Mouse (Mus musculus) small intestine, adult 2 months (tissue): Measurements from ENCODE around the gene Nme9. TPM values are rescaled to one million over a fixed set of nuclear protein-coding genes. Genes with fewer than 3 reads are reported as not detected.

Source experiments
- H3K27ac ChIP-seq: fragments of 200-500 bp; 2 replicates; pipeline ENCODE4 v1.5.1; 2012; ENCODE audit warnings: low read depth, low read length, control low read depth, inconsistent platforms; ENCODE audit not compliant: insufficient read depth
- H3K27me3 ChIP-seq: fragments of 200-500 bp; 2 replicates; pipeline ENCODE4 v1.6.1; 2012; ENCODE audit warnings: mild to moderate bottlenecking, moderate library complexity, low read length, inconsistent platforms; ENCODE audit not compliant: control insufficient read depth, insufficient read depth
- H3K36me3 ChIP-seq: fragments of 200-500 bp; 2 replicates; pipeline ENCODE4 v1.6.1; 2012; ENCODE audit warnings: mild to moderate bottlenecking, low read length, control low read depth, inconsistent platforms; ENCODE audit not compliant: control insufficient read depth, insufficient read depth
- H3K4me1 ChIP-seq: fragments of 200-500 bp; 2 replicates; pipeline ENCODE4 v1.6.1; 2012; ENCODE audit warnings: low read length, inconsistent platforms, mixed read lengths; ENCODE audit not compliant: control insufficient read depth, insufficient read depth, insufficient read length
- H3K4me3 ChIP-seq: fragments of 200-500 bp; 2 replicates; pipeline ENCODE4 v1.5.1; 2012; ENCODE audit warnings: low read depth, mild to moderate bottlenecking, control low read depth, inconsistent platforms, low read length, moderate library complexity
- CTCF ChIP-seq: fragments of 200-500 bp; IDR thresholded peaks from 2 replicates; pipeline ENCODE4 v1.5.1; 2012; ENCODE audit warnings: low read depth, mild to moderate bottlenecking, control low read depth, inconsistent platforms, low read length, moderate library complexity, mixed read lengths; ENCODE audit not compliant: insufficient replicate concordance, insufficient read length; ENCODE audit errors: extremely low read depth
- POLR2A ChIP-seq: fragments of 200-500 bp; IDR thresholded peaks from 2 replicates; pipeline ENCODE4 v1.6.1; 2012; ENCODE audit warnings: low read depth, mild to moderate bottlenecking, control low read depth, inconsistent platforms, low read length, moderate library complexity
- WGBS: fragments of 180-500 bp; shearing (Covaris S2); methylation state at CpG from one replicate; pipeline ENCODE4 v1.1.7; 2018; 5-methylcytosine and 5-hydroxymethylcytosine counted together
- polyA plus RNA-seq: library from polyadenylated mRNA; depleted of rRNA; stranded (reverse); fragments of >200 nt; gene quantifications from 2 replicates; pipeline ENCODE4 v1.2.3, GENCODE M21; 2012

The Nme9 gene
- polyA plus RNA-seq, 1 experiment = 0.19 TPM

- WGBS = 9% methylated on average over 27 of the region's 27 CpGs
- H3K4me1 ChIP-seq = no peaks in the 10 kb centered on the region; the same call in 1 of the 2 replicates
- H3K4me3 ChIP-seq = peak within 1 kb of the TSS; percentile 75
- H3K27me3 ChIP-seq = no peaks in the 10 kb centered on the region
- H3K36me3 ChIP-seq = no peaks in the 10 kb centered on the region
- no peak for TF ChIP-seq CTCF
- no peak for TF ChIP-seq POLR2A
- peak within 1 kb of the TSS; percentile 19; the same call in 1 of the 2 replicates for H3K27ac ChIP-seq
Observed at GRCm38 (mm10) chr9:99437031-99437764, 14.1 kb upstream of the Nme9 start, which contains the start of gene Mras. Mras (minus strand) TSS chr9:99437381.

- no peaks in the 10 kb centered on the region; the same call in 1 of the 2 replicates for H3K4me1 ChIP-seq
- TF ChIP-seq POLR2A (no peak), CTCF (no peak)
- WGBS = 60% methylated on average over 12 of the region's 12 CpGs
- H3K4me3 ChIP-seq = no peak overlapping the region
- no peak overlapping the region for H3K27ac ChIP-seq
- no peaks in the 10 kb centered on the region for H3K36me3 ChIP-seq
- H3K27me3 ChIP-seq = no peaks in the 10 kb centered on the region
Observed at GRCm38 (mm10) chr9:99437781-99438565, 13.3 kb upstream of the Nme9 start.

GRCm38 (mm10) chr9:99439064-99439463, 12.2 kb upstream of the Nme9 start:
- WGBS = 83% methylated on average over 8 of the region's 8 CpGs
- Histone ChIP-seq H3K36me3 (no peaks in the 10 kb centered on the region), H3K4me3 (no peak overlapping the region), H3K4me1 (no peaks in the 10 kb centered on the region; the same call in 1 of the 2 replicates), H3K27ac (no peak overlapping the region), H3K27me3 (no peaks in the 10 kb centered on the region)
- TF ChIP-seq CTCF (no peak), POLR2A (no peak)

DNA sequence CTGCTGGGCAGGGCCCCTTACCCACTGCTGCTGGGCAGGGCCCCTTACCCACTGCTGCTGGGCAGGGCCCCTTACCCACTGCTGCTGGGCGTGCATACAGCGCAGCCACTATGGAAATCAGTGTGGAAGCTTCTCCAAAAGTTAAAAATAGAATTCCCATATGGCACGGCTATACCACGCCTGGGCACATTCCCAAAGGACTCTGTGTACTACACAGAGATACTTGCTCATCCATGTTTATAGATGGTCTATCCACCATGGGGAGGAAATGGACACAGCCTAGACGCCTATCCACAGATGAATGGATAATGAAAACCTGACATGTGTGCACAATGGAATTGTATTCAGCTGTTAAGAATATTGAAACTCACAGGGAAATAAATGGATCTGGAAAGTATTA, 10.3 kb upstream of the Nme9 start:
- WGBS = 86% methylated on average over 5 of the region's 5 CpGs
- no peak overlapping the region for H3K4me3 ChIP-seq
- H3K27me3 ChIP-seq = no peaks in the 10 kb centered on the region
- H3K27ac ChIP-seq = no peak overlapping the region
- H3K4me1 ChIP-seq = no peaks in the 10 kb centered on the region; the same call in 1 of the 2 replicates
- no peaks in the 10 kb centered on the region for H3K36me3 ChIP-seq
- no peak for TF ChIP-seq CTCF
- TF ChIP-seq POLR2A = no peak

DNA sequence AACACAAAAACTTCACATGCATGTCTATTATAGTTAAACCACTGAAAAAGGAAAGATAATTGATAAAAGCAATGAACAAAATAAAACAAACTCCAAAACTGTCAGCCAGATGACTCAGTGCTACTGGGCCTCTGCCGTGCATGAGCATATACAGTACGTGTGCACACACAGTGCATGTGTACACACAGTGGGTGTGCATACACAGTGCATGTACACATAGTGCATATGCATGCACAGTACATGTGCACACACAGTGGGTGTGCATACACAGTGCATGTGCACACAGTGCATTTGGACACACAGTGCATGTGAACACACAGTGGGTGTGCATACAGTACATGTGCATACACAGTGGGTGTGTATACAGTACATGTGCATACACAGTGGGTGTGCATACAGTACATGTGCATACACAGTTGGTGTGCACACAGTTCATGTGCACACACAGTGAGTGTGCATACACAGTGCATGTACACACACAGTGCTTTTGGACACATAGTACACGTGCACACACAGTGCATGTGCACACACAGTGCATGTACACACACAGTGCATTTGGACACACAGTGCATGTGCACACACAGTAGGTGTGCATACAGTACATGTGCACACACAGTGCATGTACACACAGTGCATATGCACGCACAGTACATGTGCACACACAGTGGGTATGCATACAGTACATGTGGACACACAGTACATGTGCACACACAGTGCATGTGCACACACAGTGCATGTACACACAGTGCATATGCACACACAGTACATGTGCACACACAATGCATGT, 9.4 kb upstream of the Nme9 start:
- TF ChIP-seq POLR2A (no peak), CTCF (no peak)
- Histone ChIP-seq H3K27me3 (no peaks in the 10 kb centered on the region), H3K36me3 (no peaks in the 10 kb centered on the region), H3K4me3 (no peak overlapping the region), H3K27ac (no peak overlapping the region), H3K4me1 (no peaks in the 10 kb centered on the region; the same call in 1 of the 2 replicates)
- WGBS = 90% methylated on average over 4 of the region's 4 CpGs

DNA sequence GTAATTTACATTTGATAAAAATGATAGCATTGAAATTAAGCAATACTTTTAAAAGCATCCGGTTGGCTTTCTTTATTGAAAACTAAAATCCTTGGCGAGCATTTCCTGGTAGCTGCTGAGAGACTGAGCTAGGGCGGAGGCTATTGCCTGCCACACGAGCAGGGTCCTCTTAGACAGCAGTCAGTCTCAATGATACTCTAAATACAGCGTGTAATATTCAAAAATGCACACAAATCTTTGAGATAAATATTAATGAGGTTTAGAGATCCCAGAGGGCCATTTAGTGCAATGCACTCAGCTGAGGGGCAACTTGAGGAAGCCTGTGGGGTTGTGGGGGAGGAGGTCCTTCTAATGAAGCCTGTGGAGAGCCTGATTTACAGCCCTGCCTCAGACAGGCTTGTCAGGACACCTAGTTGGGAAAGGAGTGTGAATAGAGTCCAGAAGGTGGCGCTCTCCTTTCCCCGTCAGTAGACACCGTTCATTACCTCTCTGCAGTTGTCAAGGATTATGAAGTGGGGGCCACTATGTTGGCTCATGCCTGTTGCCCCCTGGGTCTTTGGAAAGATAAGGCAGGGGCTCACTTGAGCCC, 6.6 kb upstream of the Nme9 start:
- WGBS = 15% methylated on average over 8 of the region's 8 CpGs
- no peaks in the 10 kb centered on the region for H3K27me3 ChIP-seq
- H3K27ac ChIP-seq = no peak overlapping the region
- H3K4me1 ChIP-seq = no peaks in the 10 kb centered on the region
- no peaks in the 10 kb centered on the region for H3K36me3 ChIP-seq
- no peak overlapping the region for H3K4me3 ChIP-seq
- no peak for TF ChIP-seq POLR2A
- TF ChIP-seq CTCF = peak; percentile 49; the same call in 1 of the 2 replicates

DNA sequence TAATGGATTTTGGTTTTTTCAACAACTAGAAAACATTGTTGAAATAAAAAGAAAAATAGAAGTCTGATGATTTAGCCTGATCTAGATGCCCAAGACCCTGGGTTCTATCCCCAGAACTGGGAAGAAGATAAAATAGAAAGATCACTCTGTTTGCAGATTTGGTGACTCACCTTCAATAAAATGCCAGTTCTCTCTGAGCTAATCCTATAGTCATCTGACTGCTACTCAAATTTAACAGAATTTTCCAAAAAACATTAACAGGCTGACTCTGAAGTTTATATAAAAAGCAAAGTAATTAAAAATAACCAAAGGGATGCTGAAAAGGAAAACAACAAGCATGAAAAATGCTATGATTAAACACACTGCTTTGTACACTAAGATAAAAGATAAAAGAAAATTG, 5.0 kb upstream of the Nme9 start:
- no peaks in the 10 kb centered on the region for H3K27me3 ChIP-seq
- TF ChIP-seq POLR2A = no peak
- no peak for TF ChIP-seq CTCF
- H3K27ac ChIP-seq = no peak overlapping the region
- no peak overlapping the region for H3K4me3 ChIP-seq
- H3K4me1 ChIP-seq = peaks cover 2% of the 10 kb centered on the region; the same call in 1 of the 2 replicates
- H3K36me3 ChIP-seq = no peaks in the 10 kb centered on the region
